Mouse (Mus musculus): ENCODE measurements around the gene Arf3.
"Not testable (repeated sequence)": the region's sequence is repeated elsewhere in the genome, so short reads cannot be mapped to it uniquely, and the experiment has no call there.

Arf3 gene

DNA sequence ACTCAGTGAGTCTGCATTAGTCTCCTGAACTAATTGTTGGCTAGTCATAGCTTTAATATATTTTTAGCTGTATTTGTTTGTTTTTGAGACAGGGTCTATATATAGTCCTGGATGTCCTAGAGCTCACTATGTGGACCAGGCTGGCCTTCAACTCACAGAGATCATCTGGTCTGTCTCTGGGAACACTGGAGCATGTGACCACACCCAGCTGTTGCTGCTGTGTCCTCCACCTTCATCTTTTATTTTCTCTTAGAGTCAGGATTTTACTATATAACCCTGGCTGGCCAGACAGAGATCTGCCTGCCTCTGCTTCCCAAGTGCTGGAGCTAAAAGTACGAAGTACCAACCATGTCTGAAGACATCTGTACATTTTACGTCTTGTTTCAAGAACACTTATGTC is 13.9 kb downstream of the Arf3 start:
- no peak for DNase-seq

DNA sequence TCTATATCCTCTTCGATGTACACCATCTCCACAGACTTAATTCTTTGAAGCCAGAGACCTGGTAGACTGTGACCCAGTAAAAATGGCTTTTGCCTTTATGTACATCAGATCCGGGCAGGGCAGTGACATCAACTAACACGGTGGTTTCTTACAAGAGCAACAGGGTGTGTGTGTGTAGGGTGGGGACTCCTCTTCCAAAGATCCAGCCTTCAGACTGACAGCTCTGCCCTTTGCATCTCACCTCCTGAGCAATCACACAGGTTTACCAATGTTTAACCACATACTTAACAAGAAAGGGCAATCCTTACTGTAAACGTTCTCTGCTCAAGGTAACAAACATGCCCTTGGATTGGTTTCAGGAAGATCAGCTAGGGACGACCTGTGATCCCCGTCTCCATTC is 15.7 kb downstream of the Arf3 start:
- DNase-seq, result no peak

DNA sequence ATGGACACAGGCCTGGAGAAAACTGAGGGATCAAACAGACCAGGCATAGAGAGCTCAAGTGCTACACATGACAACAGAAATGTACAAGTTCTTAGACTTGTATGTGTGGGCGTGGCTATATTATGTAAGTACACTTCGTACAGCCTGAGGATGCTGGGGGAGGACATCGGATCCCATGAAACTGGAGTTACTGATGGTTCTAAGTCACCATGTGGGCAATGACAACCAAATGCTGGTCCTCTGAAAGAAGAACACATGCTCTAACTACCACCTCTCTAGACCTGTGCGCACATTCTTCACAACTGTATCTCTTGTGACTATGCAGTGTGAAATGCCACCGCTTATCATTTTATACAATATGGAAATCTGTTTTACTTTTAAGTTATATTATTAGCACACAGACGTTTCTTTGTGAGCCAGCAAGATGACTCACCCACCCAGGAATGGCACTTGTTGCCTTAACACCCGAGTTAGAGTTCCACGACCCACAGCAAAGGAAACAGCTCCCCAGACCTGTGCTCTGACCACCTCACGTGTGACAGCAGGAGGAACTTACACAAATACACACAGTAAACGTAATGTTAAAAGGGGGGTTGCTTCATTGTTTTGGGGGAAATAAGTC is 16.6 kb downstream of the Arf3 start:
- no peak for DNase-seq

DNA sequence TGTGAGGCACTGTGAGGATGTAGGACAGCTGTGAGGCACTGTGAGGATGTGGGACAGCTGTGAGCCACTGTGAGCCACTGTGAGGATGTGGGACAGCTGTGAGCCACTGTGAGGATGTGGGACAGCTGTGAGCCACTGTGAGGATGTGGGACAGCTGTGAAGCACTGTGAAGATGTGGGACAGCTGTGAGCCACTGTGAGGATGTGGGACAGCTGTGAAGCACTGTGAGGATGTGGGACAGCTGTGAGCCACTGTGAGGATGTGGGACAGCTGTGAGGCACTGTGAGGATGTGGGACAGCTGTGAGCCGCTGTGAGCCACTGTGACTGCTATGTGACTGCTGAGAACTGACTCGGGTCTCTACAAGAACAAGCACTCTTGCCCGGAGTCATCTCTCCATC is 19.2 kb downstream of the Arf3 start:
- DNase-seq, result not testable (repeated sequence)

DNA sequence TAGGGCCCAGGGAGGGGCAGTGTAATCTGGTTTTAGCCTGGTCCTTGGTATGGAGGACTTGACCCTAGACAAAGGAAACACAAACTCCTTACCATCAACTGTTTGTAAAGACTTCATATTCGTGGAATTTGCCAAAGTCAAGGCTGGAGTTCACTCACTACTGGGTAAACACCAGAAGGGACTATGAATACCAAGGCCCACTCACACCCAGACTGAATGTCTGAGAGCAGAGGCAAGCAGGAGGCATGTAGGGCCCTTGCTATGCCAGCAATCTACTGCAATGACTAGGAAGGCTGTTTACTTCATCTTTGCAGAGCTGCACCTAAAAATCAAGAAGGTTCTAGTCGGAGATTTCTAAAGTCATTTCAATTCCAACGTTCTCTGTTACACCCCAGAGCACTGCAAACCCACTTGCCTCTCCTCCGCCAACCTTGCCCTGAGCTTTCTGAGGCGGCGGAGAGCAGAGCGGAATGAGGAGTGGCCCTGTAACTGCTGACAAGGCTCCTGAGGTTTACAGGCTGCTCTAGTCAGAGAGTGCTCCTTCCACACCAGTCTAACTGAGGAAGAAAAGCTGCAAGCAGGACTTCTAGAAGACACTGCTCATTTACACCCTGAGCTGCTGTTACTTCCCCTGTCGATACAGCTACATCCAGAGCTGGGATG is 20.1 kb downstream of the Arf3 start:
- no peak for DNase-seq

DNA sequence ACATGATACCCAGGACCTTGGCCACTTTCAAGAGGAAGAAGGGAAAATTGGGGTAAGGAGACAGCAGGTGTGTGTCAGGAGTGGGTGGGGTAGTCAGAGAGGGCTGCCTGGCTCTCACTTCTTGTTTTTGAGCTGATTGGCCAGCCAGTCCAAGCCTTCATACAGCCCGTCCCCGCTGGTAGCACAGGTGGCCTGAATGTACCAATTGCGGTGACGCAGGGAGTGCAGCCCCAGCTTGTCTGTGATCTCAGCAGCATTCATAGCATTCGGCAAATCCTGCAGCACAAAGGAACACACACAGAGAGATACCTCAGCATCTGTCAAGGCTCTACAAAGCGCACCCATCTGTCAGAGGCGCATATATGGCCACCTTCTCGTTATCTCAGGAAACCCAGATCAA is 22.8 kb downstream of the Arf3 start:
- DNase-seq, result no peak

DNA sequence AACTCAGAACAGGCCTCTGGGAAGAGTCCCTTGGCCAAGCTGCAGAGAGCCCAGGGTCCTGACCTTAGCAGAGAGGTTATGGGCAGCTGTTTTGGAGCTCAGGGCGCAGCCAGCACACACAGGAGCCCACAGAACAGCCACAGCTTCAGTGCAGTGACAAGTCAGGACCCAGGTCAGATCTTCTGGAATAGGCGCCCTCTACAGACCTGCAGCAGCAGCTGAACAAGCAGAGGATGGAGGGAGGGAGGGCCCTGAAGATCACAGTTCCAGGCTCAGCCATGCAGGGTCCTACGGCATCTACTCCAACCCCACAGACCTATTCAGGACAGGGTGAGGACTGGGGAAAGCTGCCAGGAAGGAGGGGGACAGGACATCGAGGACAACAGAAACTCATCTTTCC is 24.2 kb downstream of the Arf3 start:
- DNase-seq, result no peak

DNA sequence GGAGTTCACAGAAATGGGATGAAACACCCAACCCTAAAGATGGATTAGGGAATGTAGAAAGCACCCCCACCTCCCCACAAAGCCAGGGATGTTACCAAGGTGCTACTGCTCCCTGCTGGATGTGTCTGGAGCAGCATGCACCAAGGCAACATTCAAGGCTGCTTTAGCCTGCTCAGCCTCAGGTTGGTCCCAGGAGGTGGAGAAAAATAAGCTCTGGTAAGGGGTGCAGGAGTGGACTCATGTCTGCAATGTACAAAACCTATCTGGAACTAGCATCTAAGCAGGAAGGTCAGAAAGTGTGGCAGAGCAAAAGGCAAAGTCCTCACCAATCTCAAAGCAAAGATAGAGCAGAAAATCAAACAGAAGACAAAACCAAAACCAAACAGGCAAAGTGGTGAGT is 25.1 kb downstream of the Arf3 start:
- peak; percentile 40 to 61 for DNase-seq

DNA sequence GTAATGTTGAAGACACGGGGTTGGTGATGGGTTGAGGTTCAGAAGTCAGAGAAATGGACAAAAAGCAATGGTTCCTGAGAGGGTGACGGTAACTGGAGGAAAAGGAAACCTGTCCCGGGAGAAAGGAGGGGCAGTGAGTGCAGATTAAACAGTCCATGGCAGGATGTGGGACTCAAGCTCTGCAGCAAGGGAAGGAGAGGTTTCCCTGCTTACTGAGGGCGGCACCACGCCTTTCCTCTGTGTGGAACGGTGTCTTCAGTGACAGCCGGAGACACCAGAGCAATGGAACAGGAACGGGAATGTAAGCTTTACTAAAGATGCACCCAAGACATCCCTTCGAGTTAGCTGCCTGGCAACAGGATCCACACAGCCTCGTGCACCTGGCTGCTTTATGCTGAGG is 26.5 kb downstream of the Arf3 start:
- DNase-seq, result no peak

DNA sequence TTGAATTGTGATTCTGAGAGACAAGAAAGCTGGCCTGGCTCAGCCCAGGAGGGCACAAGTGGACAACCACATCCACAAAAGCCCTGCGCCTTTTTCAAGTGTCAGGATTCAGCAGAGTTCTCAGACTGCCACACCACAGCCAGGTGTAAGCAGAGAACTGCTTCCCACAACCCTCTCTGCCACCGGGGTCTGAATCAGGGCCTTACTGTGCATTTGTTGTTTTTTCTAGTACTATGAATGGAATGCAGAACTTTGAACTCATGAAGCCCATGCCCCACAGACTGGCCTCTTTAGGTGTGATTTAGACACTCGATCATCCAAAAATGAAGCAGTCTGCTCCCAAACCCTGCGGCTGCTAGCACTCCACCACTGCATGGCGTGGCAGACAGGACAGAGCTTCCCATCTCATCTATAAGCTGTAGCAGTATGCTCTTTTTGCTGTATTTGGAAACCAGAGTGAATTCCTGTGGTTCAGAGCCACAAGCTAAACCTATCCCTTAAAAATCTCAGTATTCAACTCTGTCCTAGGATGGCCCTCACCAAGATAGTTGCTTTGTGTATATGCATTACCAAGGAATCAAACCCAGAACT is 28.9 kb downstream of the Arf3 start:
- no peak for DNase-seq

DNA sequence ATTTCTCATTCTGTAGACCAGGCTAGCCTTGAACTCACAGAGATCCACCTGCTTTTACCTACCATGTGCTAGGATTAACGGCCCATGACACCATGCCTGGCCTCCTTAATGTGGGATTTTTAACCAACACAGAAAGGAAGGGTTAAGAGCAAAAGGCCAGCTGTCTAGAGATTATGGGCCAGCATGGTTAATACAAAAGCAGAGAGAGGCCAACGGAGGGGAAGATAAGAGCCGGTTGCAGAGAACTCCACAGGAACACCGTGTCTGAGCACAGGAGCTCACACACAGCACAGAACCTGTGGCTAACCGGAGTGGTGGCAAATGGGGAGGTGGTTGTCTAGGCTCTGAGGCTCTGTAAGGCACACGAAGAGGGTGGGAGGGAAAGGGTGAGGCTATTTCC is 29.6 kb downstream of the Arf3 start:
- DNase-seq, result no peak

DNA sequence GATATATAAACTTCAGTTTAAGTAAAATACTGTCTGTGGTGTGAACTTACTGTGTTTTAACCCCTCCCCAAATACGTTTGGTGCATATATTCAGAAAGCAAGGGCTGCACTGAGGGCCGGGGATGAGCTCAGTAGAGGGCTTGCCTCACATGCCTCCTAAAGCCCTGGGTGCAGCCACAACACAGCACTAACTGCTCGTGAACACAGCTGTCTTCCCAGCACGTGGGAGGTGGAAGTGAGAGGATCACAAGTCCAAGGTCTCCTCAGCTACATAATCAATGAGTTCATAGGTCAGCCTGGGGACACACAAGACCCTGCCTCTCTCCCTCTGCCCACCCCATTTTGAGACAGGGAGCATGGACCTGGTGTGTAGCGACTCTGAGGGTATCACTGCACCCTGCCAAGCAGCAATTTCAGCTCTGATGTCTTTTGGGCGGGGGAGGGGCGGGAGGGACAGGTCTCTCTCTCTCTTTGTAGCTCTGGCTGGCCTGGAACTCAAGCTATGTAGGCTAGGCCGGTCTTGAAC is 30.9 kb downstream of the Arf3 start:
- DNase-seq, result no peak

DNA sequence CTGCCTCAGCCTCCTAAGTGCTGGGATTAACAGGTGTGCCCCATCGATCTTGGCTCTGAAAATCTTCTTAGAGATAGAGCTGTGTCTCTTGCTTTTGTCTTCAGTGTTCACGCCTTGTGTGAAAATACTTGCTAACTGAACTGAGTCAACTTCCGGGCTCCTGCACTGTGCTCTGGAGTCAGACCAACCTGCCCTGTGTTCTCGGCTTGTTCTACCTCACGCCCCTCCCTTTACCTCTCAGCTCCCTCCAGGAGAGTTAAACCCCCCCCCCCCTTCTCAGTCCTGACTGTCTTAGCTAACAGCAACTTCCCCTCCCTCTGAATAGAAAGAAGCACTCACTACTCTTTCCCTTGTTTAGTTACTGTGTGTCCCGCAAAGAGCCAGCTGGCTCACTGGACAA is 32.2 kb downstream of the Arf3 start:
- no peak for DNase-seq

DNA sequence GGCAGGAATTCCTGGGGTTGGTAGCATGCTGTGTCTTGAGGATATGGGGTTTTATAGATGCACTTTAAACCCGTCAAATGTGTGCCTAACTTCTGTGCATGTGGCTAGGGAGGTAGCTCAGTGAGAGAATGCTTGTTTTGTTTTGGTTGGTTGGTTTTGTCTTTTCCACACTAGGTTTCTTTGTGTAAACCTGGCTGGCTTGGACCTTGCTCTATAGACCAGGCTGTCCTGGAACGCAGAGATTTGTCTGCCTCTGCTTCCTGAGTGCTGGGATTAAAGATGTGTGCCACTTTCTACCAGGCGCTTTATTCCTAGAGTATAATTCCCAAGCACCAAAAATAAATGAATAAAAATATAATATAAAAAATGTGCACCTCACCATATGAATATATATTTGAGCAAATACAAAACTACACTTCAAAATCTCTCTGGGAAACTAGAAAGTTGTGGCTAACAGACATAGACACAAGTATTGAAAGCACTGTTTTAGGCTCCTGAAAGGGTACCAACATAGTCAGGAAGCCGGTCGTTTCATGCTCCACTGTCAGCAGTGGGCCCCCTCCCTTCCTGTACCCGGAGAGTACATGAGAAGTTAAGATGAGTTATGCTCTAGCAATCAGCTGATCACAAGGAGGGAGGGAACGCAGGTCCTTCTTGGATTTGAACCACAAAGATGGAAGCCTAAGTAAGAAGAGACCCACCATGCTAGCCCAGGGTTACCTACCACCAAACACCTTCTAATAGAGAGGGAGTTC is 33.0 kb downstream of the Arf3 start:
- DNase-seq, result no peak

DNA sequence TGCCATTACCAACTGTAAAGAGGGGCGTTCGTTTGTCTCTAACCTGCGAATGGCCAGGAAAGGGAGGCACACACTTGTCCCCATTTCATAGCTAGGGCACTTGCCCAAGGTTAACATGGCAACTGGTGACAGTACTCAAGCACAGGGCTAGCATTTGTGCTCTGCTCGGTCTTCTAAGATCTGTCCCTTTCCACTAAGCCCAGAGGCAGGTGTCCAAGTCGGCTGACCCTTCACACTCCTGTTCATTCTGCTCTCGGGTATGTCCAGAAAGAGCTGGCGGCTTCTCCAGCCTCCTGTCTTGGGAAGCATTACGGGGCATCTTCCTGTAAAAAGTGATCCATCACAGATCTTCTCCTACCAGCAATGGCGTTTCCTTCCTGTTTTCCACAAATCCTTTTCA is 34.6 kb downstream of the Arf3 start:
- DNase-seq, result peak in 1 of 2 experiments; percentile 24

DNA sequence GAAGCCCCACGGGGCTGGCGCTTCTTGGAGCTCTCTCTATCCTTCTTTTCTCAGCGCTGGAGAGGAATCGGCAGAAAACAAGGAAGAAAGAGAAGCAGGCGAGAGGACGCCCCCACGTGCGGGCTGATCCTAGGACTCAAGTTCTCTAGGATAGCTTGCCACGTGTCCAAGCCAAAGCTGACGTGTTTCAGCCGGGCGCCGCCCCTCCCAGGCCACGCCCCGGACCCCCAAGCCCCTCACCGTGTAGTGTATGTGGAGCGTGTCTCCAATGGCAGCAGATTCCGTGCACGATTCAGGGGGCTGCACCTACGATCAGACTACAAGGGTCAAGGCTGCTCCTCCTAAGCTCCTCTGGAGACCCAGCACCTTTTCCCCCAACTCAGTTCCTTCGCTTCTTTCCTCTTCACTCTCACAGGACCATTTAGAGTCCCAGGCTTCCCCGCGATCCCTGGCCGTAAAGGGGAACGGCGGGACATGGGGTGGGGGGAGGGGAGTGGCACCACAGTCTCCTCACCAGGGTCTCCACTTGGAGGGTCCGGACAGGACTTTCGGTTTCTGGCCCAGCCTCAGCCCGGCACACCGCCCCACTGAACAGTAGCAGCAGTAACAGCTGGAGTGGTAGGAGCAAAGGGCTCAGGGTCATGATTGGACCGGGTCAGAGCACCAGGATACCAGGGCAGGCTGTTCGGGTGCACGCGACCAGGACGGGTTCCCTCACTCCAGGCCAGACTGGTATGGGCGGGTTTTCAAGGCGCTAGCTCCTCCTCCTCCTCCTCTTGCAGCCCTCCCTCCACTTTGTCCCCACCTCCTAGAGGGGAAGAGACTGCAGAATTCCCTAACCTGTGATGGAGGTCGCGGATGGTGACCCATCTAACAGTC is 35.3 kb downstream of the Arf3 start, which contains the start of gene Fkbp11:
Gene Fkbp11 (minus strand): TSS at position 756 of the 879 bp plus-strand sequence.
- peak; percentile 53 to 64 for DNase-seq

DNA sequence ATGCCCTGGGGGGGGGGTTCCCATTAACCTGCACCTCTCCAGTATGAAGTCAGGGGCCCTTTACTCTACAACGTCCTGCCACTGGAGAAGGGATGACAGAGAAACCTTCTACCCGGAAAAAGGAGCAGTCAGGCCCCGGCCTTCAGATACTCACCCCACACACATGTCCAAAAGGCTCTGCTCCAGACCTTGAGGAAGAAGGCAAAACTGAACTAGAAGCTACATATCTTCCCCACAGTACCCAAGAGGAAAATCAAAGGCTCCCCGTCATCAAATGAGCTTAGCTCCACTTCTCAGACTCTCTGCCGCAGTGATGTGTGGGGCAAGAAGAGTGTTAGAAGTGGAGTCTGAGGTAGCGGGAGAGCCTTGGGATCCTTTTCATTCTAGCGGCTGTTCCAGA is 36.3 kb downstream of the Arf3 start:
- no peak for DNase-seq

DNA sequence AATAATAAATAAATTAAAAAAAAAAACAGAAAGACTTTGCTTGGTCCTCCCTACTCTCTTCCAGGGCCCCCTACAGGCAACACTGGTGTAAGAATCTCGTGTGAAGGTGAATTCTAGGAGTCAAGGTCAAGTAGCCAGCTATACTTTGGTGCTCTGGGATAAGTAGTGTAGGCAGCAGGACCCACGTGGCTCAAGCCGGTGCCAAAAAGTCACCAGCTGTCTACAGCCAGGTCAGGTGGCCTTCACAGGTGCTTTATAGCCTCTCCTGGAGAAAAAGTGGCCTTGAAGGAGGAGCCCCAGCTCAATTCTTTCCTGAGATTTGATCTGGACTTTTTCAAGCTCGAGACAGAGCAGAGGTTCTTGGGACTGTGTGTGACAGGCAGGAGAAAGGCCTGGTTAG is 36.9 kb downstream of the Arf3 start:
- no peak for DNase-seq

DNA sequence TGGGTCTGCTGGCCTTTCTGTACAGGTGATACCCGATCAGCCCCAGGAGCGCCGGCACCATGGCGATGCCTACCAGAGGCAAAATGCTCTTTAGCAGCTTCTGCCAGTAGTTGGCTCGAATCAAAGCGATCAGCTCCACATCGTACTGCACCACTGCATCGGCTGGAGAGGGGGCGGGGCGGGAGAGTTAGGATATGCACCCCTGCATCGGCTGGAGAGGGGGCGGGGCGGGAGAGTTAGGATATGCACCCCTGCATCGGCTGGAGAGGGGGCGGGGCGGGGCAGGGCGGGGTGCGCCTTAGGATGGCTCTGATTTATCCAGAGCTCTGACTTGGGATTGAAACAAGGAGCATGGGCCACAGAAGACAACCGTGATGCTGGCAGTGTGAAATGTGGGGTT is 38.6 kb downstream of the Arf3 start:
- DNase-seq, result no peak

DNA sequence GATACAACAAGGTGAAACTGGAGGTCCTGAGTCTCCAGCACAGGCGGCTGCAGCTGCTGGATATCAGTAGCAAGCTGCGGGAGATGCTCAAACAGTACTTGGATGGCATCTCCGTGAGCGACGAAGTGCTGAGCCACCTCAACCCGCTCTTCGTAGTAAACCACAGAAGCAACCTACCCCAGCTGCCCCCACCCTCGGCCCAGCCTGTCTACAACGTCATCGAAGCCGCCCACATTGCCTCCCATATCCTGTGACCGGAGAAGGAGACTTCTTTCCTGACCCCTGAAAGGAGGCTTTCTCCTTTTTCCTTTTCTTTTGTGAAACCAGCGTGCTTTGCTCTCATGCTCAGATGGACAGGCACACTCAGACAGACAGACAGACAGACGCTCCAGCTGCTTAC is 40.2 kb downstream of the Arf3 start:
- no peak for DNase-seq

DNA sequence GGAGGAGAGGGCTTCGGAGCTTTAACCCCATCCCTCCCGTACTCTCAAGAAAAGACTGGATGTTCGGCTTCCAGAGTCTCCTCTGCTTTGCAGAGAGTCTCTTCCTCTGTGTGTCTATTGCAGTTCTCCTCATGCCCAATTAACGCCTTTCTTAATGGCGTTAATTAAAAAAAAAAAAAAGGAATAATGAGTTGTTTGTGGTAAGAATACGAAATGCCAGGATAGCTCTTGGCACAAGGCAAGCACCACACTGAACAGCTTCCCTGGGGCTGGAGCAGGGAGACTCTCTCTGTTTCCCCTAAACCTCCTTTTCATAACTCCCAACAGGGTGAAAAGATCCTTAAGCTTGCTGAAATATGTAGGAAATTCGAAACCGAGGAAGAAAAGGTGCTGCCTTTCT is 40.8 kb downstream of the Arf3 start:
- DNase-seq, result no peak

DNA sequence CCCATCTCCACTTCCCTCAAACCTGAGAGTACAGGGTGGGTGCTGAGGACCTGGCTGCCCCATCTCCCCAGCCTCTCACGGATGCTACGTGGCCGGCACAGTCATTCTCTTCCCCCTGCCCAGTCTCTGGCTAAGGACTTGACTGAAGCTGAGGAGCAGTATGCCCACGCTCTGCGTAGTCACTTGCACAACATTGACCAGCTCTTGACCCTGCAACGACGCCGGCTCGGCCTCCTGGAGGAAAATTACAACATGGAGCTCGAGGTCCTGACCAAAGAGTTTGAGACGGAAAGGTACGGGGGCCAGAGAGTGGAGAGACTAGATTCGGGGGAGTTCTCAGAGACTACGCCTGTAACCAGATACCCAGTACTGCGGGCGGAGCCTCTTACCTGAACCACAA is 45.7 kb downstream of the Arf3 start:
- DNase-seq, result no peak

DNA sequence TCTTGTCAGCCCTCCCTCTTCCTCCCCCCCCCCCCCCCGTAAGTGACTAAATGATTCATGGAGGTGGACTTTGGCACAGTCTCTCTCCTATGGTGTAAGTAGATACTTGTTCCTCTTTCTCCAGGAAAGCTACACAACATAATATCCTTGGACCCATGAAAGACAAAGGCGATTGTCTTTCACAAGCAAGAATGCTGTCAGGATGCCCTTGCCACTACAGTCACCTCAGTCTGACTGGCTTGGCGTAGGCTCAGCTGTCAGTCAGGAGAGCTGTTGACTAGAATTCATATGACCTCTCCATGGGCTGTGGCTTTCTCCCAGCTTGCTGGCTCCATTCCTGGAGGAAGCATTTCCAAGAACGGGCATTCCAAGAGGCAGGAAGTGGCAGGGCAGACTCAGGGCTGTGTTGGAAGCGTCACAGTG is 48.8 kb downstream of the Arf3 start:
- DNase-seq, result no peak
